Mouse (Mus musculus) liver, embryonic 16.5 days (tissue): ENCODE results near the gene Olfr643. TPM values are rescaled to one million over a fixed set of nuclear protein-coding genes. Genes with fewer than 3 reads are reported as not detected.
"Not testable (repeated sequence)": the region's sequence is repeated elsewhere in the genome, so short reads cannot be mapped to it uniquely, and the experiment has no call there.

ENCODE experiments used
- ATAC-seq: fragments of 200-750 bp; cut with Nextera tagmentation; 2 replicates; pipeline ENCODE4 v1.8.0; 2017; ENCODE audit warnings: low read depth, mild to moderate bottlenecking, moderate number of reproducible peaks, moderate library complexity
- H3K27ac ChIP-seq: fragments of 300-500 bp; sonication (generic); 2 replicates; pipeline ENCODE4 v1.5.1; 2014; ENCODE audit warnings: mild to moderate bottlenecking, low read length
- H3K27me3 ChIP-seq: fragments of 300-500 bp; sonication (generic); 2 replicates; pipeline ENCODE4 v1.6.1; 2014; ENCODE audit warnings: low read depth, low read length, mixed read lengths; ENCODE audit not compliant: control insufficient read depth, insufficient read depth
- H3K36me3 ChIP-seq: fragments of 300-500 bp; sonication (generic); 2 replicates; pipeline ENCODE4 v1.6.1; 2014; ENCODE audit warnings: mild to moderate bottlenecking; ENCODE audit not compliant: control insufficient read depth, insufficient read depth
- H3K4me1 ChIP-seq: fragments of 300-500 bp; sonication (generic); 2 replicates; pipeline ENCODE4 v1.6.1; 2014; ENCODE audit warnings: low read depth, low read length, mixed read lengths; ENCODE audit not compliant: control insufficient read depth
- H3K4me2 ChIP-seq: fragments of 300-500 bp; sonication (generic); 2 replicates; pipeline ENCODE4 v1.6.1; 2014; ENCODE audit warnings: low read depth, low read length, mixed read lengths
- H3K4me3 ChIP-seq: fragments of 300-500 bp; sonication (generic); 2 replicates; pipeline ENCODE4 v1.5.1; 2014; ENCODE audit warnings: low read depth, mild to moderate bottlenecking, low read length
- H3K9ac ChIP-seq: fragments of 300-500 bp; sonication (generic); 2 replicates; pipeline ENCODE4 v1.6.1; 2014; ENCODE audit warnings: low read depth, low read length
- H3K9me3 ChIP-seq: fragments of 300-500 bp; sonication (generic); replicated peaks from 2 replicates; pipeline ENCODE4 v1.6.1; 2016; ENCODE audit warnings: low read length; ENCODE audit not compliant: control insufficient read depth
- WGBS: fragments of 180-500 bp; shearing (Covaris S2); extraction: QIAGEN DNeasy Blood & Tissue Kit; methylation state at CpG from one replicate; pipeline ENCODE4 v1.1.7; 2014; ENCODE audit not compliant: insufficient replicate concordance; 5-methylcytosine and 5-hydroxymethylcytosine counted together
- polyA plus RNA-seq: library from polyadenylated mRNA; unstranded; fragments of >200 nt; fragmentation: Nextera tagmentation; extraction: Ambion mirVana; gene quantifications from 2 replicates; pipeline ENCODE4 v1.2.1, GENCODE M21; 2015

The Olfr643 gene
- polyA plus RNA-seq, 1 experiment from 2014 or later = not detected

- WGBS = 59% methylated on average over 1 of the region's 1 CpGs
- Histone ChIP-seq H3K9ac (no peak within 1 kb of the TSS), H3K36me3 (no peaks in the 10 kb centered on the region), H3K27me3 (no peaks in the 10 kb centered on the region), H3K4me1 (no peaks in the 10 kb centered on the region), H3K4me2 (no peak within 1 kb of the TSS), H3K27ac (no peak within 1 kb of the TSS), H3K4me3 (no peak within 1 kb of the TSS), H3K9me3 (no peaks in the 10 kb centered on the region)
- ATAC-seq = no peak
Observed at GRCm38 (mm10) chr7:103970852-103971251, 166.4 kb downstream of the Olfr643 start, which contains the start of gene Olfr635. Olfr635 (plus strand) TSS chr7:103971152.

- 86% methylated on average over 22 of the region's 22 CpGs for WGBS
- not testable (repeated sequence) for H3K4me2 ChIP-seq, H3K27ac ChIP-seq, H3K9ac ChIP-seq, ATAC-seq, H3K27me3 ChIP-seq, H3K4me1 ChIP-seq, H3K9me3 ChIP-seq, H3K36me3 ChIP-seq, H3K4me3 ChIP-seq
Observed at GRCm38 (mm10) chr7:103966873-103967272, 170.3 kb downstream of the Olfr643 start.

Other genes with a start within 250 kb of the Olfr643 start
- not detected in 2 replicates for gene Olfr64, start 242.9 kb downstream of the Olfr643 start, polyA plus RNA-seq
- gene Olfr65, start 233.9 kb downstream of the Olfr643 start, polyA plus RNA-seq = not detected in 2 replicates
- gene Olfr631, start 208.6 kb downstream of the Olfr643 start, polyA plus RNA-seq = 0.13 TPM in 1 of 2 replicates, not detected in the other
- gene Olfr632, start 203.1 kb downstream of the Olfr643 start, polyA plus RNA-seq = 0.18 and 0.29 TPM in 2 replicates
- gene Olfr633, start 193.0 kb downstream of the Olfr643 start, polyA plus RNA-seq = not detected in 2 replicates
- not detected in 2 replicates for gene Olfr635, start 166.3 kb downstream of the Olfr643 start, polyA plus RNA-seq
- not detected in 2 replicates for gene Olfr638, start 138.7 kb downstream of the Olfr643 start, polyA plus RNA-seq
- not detected in 2 replicates for gene Olfr639, start 120.1 kb downstream of the Olfr643 start, polyA plus RNA-seq
- gene Olfr640, start 111.8 kb downstream of the Olfr643 start, polyA plus RNA-seq = not detected in 2 replicates
- gene Olfr641, start 102.0 kb downstream of the Olfr643 start, polyA plus RNA-seq = not detected in 2 replicates
- gene Olfr642, start 84.7 kb downstream of the Olfr643 start, polyA plus RNA-seq = not detected in 2 replicates
- gene 4930516K23Rik, start 76.0 kb downstream of the Olfr643 start, polyA plus RNA-seq = not detected in 2 replicates
- gene Olfr644, start 65.5 kb downstream of the Olfr643 start, polyA plus RNA-seq = not detected in 2 replicates
- not detected in 2 replicates for gene Olfr645, start 51.9 kb downstream of the Olfr643 start, polyA plus RNA-seq
- not detected in 2 replicates for gene Olfr646, start 32.5 kb downstream of the Olfr643 start, polyA plus RNA-seq
- not detected in 2 replicates for gene Ubqln5, start 7.6 kb downstream of the Olfr643 start, polyA plus RNA-seq
- gene Ubqln3, start 5.9 kb upstream of the Olfr643 start, polyA plus RNA-seq = not detected in 2 replicates
- not detected in 2 replicates for gene Ubqlnl, start 13.2 kb upstream of the Olfr643 start, polyA plus RNA-seq
- gene Olfm5, start 27.4 kb upstream of the Olfr643 start, polyA plus RNA-seq = not detected in 2 replicates
- gene Olfr648, start 46.0 kb upstream of the Olfr643 start, polyA plus RNA-seq = 0.04 and 0.05 TPM in 2 replicates
- gene Olfr649, start 58.6 kb upstream of the Olfr643 start, polyA plus RNA-seq = not detected in 2 replicates
- gene Trim6, start 81.4 kb upstream of the Olfr643 start, polyA plus RNA-seq = 0.22 and 0.37 TPM in 2 replicates
- gene Trim34a, start 107.1 kb upstream of the Olfr643 start, polyA plus RNA-seq = 1.3 and 1.4 TPM in 2 replicates
- 0.33 and 0.43 TPM in 2 replicates for gene Trim5, start 150.7 kb upstream of the Olfr643 start, polyA plus RNA-seq
- gene Trim12a, start 178.1 kb upstream of the Olfr643 start, polyA plus RNA-seq = 2.8 and 3.0 TPM in 2 replicates
- 0.13 TPM in 1 of 2 replicates, not detected in the other for gene Trim34b, start 192.1 kb upstream of the Olfr643 start, polyA plus RNA-seq
- gene Trim12c, start 216.0 kb upstream of the Olfr643 start, polyA plus RNA-seq = 0.97 and 1.0 TPM in 2 replicates
- gene Trim30b, start 232.5 kb upstream of the Olfr643 start, polyA plus RNA-seq = 0.23 and 0.31 TPM in 2 replicates